Mouse (Mus musculus) bone marrow macrophage, adult 2 months (primary cell): Measurements from ENCODE around the gene Cmtm3. TPM values are rescaled to one million over a fixed set of nuclear protein-coding genes. Genes with fewer than 3 reads are reported as not detected.
A peak's percentile ranks its signal among the peaks of the same experiment; 100 is the strongest.

Experiments
- H3K27ac ChIP-seq: 2 replicates; pipeline ENCODE4 v1.5.1; 2012; ENCODE audit warnings: low read depth, low read length; ENCODE audit not compliant: insufficient read depth
- H3K4me1 ChIP-seq: 2 replicates; pipeline ENCODE4 v1.6.1; 2012; ENCODE audit warnings: low read length; ENCODE audit not compliant: control insufficient read depth, insufficient read depth
- H3K4me3 ChIP-seq: 2 replicates; pipeline ENCODE4 v1.5.1; 2012; ENCODE audit warnings: mild to moderate bottlenecking, low read length, moderate library complexity; ENCODE audit not compliant: insufficient read depth
- CTCF ChIP-seq: IDR thresholded peaks from 2 replicates; pipeline ENCODE4 v1.5.1; 2012; ENCODE audit warnings: low read depth, mild to moderate bottlenecking, low read length, moderate library complexity
- POLR2A ChIP-seq: IDR thresholded peaks from 2 replicates; pipeline ENCODE4 v1.6.1; 2012; ENCODE audit warnings: mild to moderate bottlenecking, low read depth, low read length, borderline replicate concordance
- polyA plus RNA-seq: library from polyadenylated mRNA; stranded (reverse); fragments of >200 nt; gene quantifications from 2 replicates; pipeline ENCODE4 v1.2.4, GENCODE M21; 2012; ENCODE audit not compliant: missing spikeins, insufficient read depth, insufficient read length

Cmtm3 gene
- polyA plus RNA-seq, 1 experiment = 227 TPM

DNA sequence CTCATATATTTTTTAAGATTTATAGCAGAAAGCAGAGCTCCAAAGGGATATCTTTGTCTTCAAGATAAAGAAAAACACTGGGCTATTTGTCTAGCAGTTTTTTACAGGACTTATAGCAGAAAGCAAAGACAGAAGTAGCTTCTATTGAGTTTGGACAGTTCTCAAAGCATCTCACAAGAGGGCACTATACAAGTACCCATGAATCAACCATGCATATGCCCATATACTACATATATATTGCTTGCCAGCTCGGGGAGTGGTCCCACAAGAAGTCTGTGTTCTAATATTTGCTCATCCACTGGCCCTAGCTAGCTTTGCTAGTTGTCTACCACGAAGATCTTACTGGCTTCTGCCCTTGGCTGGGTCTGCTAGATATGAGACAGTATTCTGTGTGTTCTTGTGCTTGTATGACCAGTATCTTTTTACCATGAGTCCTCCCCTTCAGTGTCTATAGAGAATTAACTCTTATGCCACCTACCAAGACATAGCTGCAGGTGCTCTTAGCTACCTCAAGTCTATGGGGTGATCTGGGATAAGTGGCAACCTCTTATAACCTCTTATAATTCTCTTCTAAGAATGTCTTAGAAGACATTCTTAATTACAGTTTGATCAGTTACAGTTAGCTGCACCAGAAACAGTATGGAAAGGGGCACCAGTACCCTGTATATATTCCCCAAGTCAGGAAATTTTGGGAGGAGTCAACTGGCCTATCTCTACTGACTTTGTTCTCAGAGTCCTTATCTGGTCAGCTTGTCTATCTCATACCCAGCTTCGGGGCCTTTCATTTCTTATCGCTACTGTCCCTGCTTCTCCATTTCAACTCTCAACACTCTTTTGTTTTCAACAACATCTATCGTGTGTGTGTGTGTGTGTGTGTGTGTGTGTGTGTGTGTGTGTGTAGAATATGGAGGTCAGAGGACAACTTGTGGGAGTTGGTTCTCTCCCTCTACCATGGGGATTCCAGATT, 6.3 kb upstream of the Cmtm3 start:
- H3K27ac ChIP-seq = peak overlapping the region; percentile 90
- TF ChIP-seq CTCF = no peak
- TF ChIP-seq POLR2A = no peak
- H3K4me3 ChIP-seq = no peak overlapping the region
- H3K4me1 ChIP-seq = peaks cover 15% of the 10 kb centered on the region

GRCm38 (mm10) chr8:104333786-104334185, 5.4 kb upstream of the Cmtm3 start:
- Histone ChIP-seq H3K27ac (peak overlapping the region; percentile 90), H3K4me1 (peaks cover 23% of the 10 kb centered on the region), H3K4me3 (no peak overlapping the region)
- TF ChIP-seq CTCF (no peak), POLR2A (no peak)

DNA sequence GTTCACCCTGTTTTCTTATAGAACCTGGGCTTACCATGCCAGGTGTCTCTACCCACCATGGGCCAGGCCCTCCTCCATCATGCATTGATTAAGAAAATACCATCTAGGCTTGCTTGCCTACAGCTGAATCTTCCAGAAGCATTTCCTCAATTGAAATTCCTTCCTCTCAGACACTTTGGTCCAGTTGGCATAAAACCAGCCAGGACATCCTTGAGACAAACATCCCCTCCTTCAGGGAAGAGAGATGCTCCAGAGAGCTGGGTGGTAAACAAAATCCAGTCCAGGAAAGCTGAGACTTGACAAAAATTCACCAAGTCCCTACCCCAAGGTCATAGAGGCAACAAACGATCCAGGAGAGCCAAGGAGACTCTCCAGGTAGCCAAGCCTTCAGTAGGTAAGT, 5.0 kb upstream of the Cmtm3 start:
- Histone ChIP-seq H3K4me1 (peaks cover 25% of the 10 kb centered on the region), H3K4me3 (no peak overlapping the region), H3K27ac (peak overlapping the region; percentile 90)
- TF ChIP-seq POLR2A (no peak), CTCF (no peak)

DNA sequence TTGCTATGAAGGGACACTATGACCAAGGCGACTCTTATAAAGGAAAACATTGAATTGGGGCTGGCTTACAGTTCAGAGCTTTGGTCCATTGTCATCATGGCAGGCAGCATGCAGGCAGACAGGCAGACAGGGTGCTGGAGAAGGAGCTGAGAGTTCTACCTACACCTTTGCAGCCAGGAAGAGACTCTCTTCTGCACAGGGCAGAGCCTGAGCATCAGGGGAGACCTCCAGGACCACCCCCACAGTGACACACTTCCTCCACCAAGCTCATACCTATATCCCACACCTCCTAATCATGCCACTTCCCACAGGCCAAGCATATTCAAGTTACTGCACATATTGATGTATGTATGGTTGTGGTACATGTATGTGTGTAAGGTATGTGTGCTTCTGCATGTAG, 2.4 kb upstream of the Cmtm3 start:
- H3K4me3 ChIP-seq = no peak overlapping the region
- peaks cover 28% of the 10 kb centered on the region for H3K4me1 ChIP-seq
- no peak overlapping the region for H3K27ac ChIP-seq
- TF ChIP-seq POLR2A (no peak), CTCF (no peak)

- Histone ChIP-seq H3K4me1 (peaks cover 37% of the 10 kb centered on the region), H3K4me3 (no peak overlapping the region), H3K27ac (no peak overlapping the region)
- TF ChIP-seq POLR2A (no peak), CTCF (no peak)
Measured at GRCm38 (mm10) chr8:104337890-104338289, 1.3 kb upstream of the Cmtm3 start.

GRCm38 (mm10) chr8:104339983-104340232, 698 bp downstream of the Cmtm3 start:
- H3K27ac ChIP-seq = peak overlapping the region; percentile 98
- H3K4me1 ChIP-seq = peaks cover 41% of the 10 kb centered on the region
- TF ChIP-seq CTCF (no peak), POLR2A (no peak)
- H3K4me3 ChIP-seq = peak overlapping the region; percentile 80

DNA sequence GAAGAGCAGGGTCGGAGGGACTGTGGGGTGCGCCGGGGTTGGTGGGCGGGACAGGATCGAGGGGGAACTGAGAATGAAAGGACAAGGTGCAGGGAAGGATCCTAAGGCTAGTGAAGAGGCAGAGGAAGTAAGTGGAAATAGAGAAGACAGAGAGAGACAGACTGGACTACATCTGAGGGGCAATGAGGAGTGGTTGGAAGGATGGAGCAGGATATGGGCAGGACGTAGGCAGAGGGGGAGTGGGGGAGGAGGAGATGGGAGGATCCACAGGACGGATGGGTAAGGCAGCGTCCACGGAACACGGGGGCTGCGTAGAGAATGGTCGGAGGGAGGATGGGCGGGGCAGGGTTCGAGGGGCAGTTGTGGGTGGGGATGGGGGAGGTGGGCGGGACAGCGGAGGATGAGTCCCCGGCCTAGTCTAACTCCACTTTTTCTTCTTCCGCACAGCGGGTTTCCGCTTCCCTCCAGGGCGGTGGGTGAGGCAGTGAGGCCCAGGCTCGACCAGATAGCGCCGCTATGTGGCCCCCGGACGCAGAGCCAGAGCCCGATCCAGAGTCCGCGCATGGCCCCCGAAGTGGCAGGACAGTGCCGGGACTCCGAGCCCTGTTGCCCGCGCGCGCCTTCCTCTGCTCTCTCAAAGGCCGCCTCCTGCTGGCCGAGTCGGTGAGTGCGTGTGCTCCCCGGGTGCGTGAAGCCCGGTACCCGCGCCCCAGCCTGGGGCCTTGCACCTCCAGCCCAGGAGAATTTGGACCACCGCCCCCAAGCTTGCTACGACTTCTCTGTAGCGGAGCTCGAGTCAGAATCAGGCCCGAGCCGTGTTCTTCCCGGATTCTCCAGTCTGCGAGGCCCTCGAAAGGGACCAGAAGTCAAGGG, 1.3 kb downstream of the Cmtm3 start:
- Histone ChIP-seq H3K4me3 (peak overlapping the region; percentile 80), H3K4me1 (peaks cover 41% of the 10 kb centered on the region), H3K27ac (peak overlapping the region; percentile 98)
- TF ChIP-seq POLR2A = no peak
- 0 out of 2 replicates have a peak, but pooled peaks have one; percentile 21 for TF ChIP-seq CTCF

GRCm38 (mm10) chr8:104341106-104341561, 1.9 kb downstream of the Cmtm3 start:
- no peak for TF ChIP-seq CTCF
- TF ChIP-seq POLR2A = 0 out of 2 replicates have a peak, but pooled peaks have one; percentile 0
- peak overlapping the region; percentile 98 for H3K27ac ChIP-seq

DNA sequence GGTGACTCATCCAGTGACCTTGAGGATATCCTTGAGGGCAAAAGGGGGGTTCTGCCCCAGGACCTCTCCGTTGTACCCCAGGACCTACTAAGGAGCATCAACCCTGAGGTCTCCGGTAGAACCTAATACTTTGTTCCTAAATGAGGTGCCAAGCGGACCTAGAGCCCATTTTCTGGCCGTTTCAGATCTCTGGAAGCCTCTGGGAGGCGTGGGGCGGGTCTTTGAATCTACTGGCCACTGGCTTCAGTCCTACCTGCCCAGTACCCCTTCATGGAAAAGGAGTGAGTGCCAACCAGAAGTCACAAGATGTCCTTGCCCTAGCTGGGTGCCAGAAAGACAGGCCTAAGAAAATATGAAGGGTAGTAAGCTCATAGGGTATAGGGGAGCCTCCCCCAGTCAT, 2.5 kb downstream of the Cmtm3 start:
- H3K27ac ChIP-seq = peak overlapping the region; percentile 74
- H3K4me3 ChIP-seq = peak overlapping the region; percentile 80
- peaks cover 41% of the 10 kb centered on the region for H3K4me1 ChIP-seq
- TF ChIP-seq POLR2A = no peak
- TF ChIP-seq CTCF = no peak

More at GRCm38 (mm10) chr8:104341106-104341561, 1.9 kb downstream of the Cmtm3 start:
- Histone ChIP-seq H3K4me1 (peaks cover 41% of the 10 kb centered on the region), H3K4me3 (peak overlapping the region; percentile 80)

GRCm38 (mm10) chr8:104342426-104342825, 3.2 kb downstream of the Cmtm3 start:
- H3K27ac ChIP-seq = peak overlapping the region; percentile 74
- TF ChIP-seq POLR2A (no peak), CTCF (no peak)
- H3K4me1 ChIP-seq = peaks cover 41% of the 10 kb centered on the region
- peak overlapping the region; percentile 18; the same call in 1 of the 2 replicates for H3K4me3 ChIP-seq
